Mouse (Mus musculus) embryo, embryonic 10 days (tissue): ENCODE results near the gene Krtap19-5.

ENCODE experiments used
- DNase-seq: peaks from one replicate; pipeline ENCODE4 v3.0.0-alpha.2; 2015; ENCODE audit warnings: low spot score

Gene Krtap19-5

GRCm38 (mm10) chr16:88896357-88896756 lies at the start of gene Krtap19-5:
Gene Krtap19-5, minus strand, starts transcription at chr16:88896457.
- DNase-seq = no peak

- no peak for DNase-seq
Measured at GRCm38 (mm10) chr16:88941106-88941505, 44.8 kb upstream of the Krtap19-5 start.

- DNase-seq = peak; percentile 61
Measured at GRCm38 (mm10) chr16:88938252-88938651, 42.0 kb upstream of the Krtap19-5 start.

- DNase-seq = no peak
Measured at GRCm38 (mm10) chr16:88932165-88932564, 35.9 kb upstream of the Krtap19-5 start, which contains the start of gene Krtap19-9b. Gene Krtap19-9b, minus strand, starts transcription at chr16:88932265.

GRCm38 (mm10) chr16:88886870-88887269 lies 9.4 kb downstream of the Krtap19-5 start:
- DNase-seq = no peak

GRCm38 (mm10) chr16:88884989-88885388 lies 11.3 kb downstream of the Krtap19-5 start, which contains the start of gene Krtap19-4:
Gene Krtap19-4, minus strand, starts transcription at chr16:88885089.
- no peak for DNase-seq

GRCm38 (mm10) chr16:88877938-88878337 lies 18.3 kb downstream of the Krtap19-5 start, which contains the start of gene Krtap19-3:
Gene Krtap19-3, minus strand, starts transcription at chr16:88878038.
- no peak for DNase-seq

- DNase-seq = no peak
Measured at GRCm38 (mm10) chr16:88874169-88874568, 22.1 kb downstream of the Krtap19-5 start, which contains the start of gene Krtap19-2. Gene Krtap19-2, minus strand, starts transcription at chr16:88874269.

- no peak for DNase-seq
Measured at GRCm38 (mm10) chr16:88869311-88869710, 26.9 kb downstream of the Krtap19-5 start, which contains the start of gene Krtap19-1. Gene Krtap19-1, minus strand, starts transcription at chr16:88869411.

GRCm38 (mm10) chr16:88864887-88865407 lies 31.3 kb downstream of the Krtap19-5 start:
- no peak for DNase-seq

- peak; percentile 70 for DNase-seq
Measured at GRCm38 (mm10) chr16:88851450-88851849, 44.8 kb downstream of the Krtap19-5 start.

- no peak for DNase-seq
Measured at GRCm38 (mm10) chr16:88848558-88848957, 47.7 kb downstream of the Krtap19-5 start.

GRCm38 (mm10) chr16:88847363-88847762 lies 48.9 kb downstream of the Krtap19-5 start:
- DNase-seq = no peak
